Mouse (Mus musculus): ENCODE measurements at regions not wholly inside any gene's neighbourhood (a gene's known extent, or its start where the extent isn't known, plus 50 kb on each side); places are given as distances from the start of the nearest gene placed in this dataset.

DNA sequence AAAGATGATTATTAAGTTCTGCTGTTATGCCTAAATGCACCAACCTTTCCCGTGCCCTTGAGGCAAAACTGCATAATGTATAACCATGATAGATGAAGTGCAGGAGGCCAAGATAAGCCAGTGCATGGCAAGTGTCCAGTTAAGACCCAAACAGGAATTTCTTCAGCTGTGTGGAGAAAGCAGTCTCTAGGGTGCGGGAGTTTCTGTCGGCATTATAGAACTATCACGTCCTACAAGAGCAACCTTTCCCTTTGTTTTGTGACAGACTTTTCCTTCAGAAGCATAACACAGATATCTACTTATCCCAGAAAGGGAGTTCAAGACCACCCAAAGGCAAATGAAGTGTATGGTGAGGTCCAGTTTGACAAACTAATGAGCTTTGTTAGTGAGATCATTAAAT is 560.1 kb upstream of the Cdh18 start:
- no peak overlapping the region for H3K4me2 ChIP-seq
- 89% methylated on average over 4 of the region's 4 CpGs for WGBS
- H3K27ac ChIP-seq (replicated peaks), result no peak overlapping the region
- no peaks in the 10 kb centered on the region for H3K27me3 ChIP-seq
- no peaks in the 10 kb centered on the region for H3K4me1 ChIP-seq (replicated peaks)
- H3K36me3 ChIP-seq, result no peaks in the 10 kb centered on the region
- no peak overlapping the region for H3K9ac ChIP-seq
- no peak overlapping the region for H3K4me3 ChIP-seq
- no peaks in the 10 kb centered on the region for H3K9me3 ChIP-seq
- ATAC-seq (ENCODE audit: low FRiP score, low read depth), result no peak

DNA sequence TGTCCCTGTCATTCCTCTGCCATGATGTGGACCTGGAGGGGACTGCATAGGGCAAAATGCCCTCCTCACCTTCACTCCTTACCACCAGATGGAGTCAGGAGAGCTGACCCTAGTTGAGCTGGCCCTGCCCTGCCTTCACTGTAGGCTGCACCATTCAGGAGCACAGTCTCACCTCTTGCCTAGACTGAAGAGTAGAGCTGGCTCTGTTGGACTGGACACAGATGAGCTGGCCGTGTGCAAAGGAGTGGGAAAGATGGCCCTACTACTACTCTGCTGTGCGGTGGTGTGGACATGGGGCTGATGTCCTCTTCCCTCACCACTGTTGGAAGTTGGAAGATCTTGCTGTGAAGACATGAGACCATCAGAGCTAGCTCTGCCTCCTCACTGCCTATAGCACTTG is 555.5 kb upstream of the Cdh18 start:
- H3K36me3 ChIP-seq, result no peaks in the 10 kb centered on the region
- no peak for ATAC-seq (ENCODE audit: low FRiP score, low read depth)
- no peaks in the 10 kb centered on the region for H3K27me3 ChIP-seq
- 87% methylated on average over 2 of the region's 2 CpGs for WGBS
- no peaks in the 10 kb centered on the region for H3K4me1 ChIP-seq (replicated peaks)
- no peaks in the 10 kb centered on the region for H3K9me3 ChIP-seq
- H3K27ac ChIP-seq (replicated peaks), result no peak overlapping the region
- H3K9ac ChIP-seq, result no peak overlapping the region
- no peak overlapping the region for H3K4me3 ChIP-seq
- H3K4me2 ChIP-seq, result no peak overlapping the region

DNA sequence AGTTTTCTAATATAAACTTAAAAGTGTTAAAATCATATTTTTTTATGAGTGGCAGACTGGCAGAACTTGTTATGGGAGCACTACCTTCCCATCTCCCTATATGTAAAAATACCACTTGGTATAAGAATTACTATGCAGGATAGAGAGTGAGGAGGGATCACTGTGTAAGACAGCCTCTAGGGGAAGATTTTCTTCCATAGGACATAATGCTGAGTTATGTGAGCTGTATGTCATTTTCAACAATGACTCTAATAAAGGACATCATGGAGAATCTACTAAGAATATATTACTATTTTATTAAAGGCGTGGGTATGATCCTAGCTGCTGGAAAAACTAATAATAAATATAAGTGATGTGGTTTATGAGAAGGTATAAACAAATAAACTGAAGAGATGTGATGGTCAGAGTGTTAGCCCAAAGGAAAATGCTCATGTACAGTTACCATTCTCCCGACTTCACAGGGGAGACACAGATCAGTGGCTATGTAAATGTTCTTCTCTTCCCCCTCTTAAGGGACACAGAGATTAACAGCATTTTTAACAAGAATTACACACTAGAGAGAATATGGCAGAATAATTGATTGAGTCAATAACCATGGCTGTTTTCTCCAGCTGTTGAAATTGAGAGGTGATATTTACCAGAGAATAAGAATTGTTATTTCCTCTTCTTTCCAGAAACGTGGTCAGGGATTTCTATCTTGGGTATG is 553.5 kb upstream of the Cdh18 start:
- no peak overlapping the region for H3K27ac ChIP-seq (replicated peaks)
- WGBS, result 55% methylated on average over 3 of the region's 3 CpGs
- no peak overlapping the region for H3K9ac ChIP-seq
- no peak overlapping the region for H3K4me3 ChIP-seq
- H3K36me3 ChIP-seq, result no peaks in the 10 kb centered on the region
- ATAC-seq (ENCODE audit: low FRiP score, low read depth), result no peak; the same call in 1 of the 2 replicates
- H3K4me1 ChIP-seq (replicated peaks), result no peaks in the 10 kb centered on the region
- no peaks in the 10 kb centered on the region for H3K9me3 ChIP-seq
- no peak overlapping the region for H3K4me2 ChIP-seq
- H3K27me3 ChIP-seq, result no peaks in the 10 kb centered on the region

DNA sequence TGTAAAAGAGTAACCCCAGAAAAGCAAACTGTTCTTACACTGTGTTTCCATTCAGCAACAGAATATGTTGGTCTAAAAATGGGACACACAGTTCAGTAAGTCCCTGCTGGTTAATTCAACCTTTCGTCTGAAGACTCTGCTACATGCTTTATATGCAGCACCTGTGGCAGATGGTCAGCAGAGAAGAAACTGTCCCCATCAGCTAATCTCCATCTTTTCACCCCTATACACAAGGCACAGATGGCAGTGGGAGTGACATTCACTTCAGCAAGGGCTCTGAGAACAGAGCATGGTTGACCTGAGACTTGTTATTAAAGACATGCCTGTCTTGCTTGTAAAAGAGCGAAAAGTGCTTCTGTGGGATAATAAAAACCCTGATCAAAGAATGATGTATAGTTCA is 528.8 kb upstream of the Cdh18 start:
- no peaks in the 10 kb centered on the region for H3K36me3 ChIP-seq
- no peak overlapping the region for H3K4me3 ChIP-seq
- WGBS, result 56% methylated on average over 2 of the region's 2 CpGs
- no peak overlapping the region for H3K9ac ChIP-seq
- H3K4me1 ChIP-seq (replicated peaks), result no peaks in the 10 kb centered on the region
- H3K9me3 ChIP-seq, result no peaks in the 10 kb centered on the region
- H3K27me3 ChIP-seq, result no peaks in the 10 kb centered on the region
- no peak overlapping the region for H3K4me2 ChIP-seq
- H3K27ac ChIP-seq (replicated peaks), result no peak overlapping the region
- ATAC-seq (ENCODE audit: low FRiP score, low read depth), result no peak

DNA sequence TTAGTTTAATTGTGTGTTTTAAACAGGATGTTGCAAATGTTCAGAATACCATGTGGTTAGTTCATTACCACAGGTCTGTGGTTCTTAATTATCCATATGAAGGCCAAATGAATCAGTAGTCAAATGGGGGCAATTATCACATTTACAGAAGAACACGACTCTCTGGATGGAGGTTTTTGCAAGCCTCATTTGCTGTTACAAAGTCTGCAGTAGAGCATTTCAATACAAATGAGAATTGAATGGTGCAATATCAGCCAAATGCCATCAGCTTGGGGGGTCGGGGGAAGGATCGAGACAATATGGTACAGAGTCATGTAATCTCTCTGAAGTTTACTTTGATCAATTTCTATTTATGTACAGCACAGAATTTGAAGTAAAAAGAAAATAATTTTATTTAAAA is 518.6 kb upstream of the Cdh18 start:
- no peaks in the 10 kb centered on the region for H3K9me3 ChIP-seq
- H3K4me1 ChIP-seq (replicated peaks), result no peaks in the 10 kb centered on the region
- no peaks in the 10 kb centered on the region for H3K27me3 ChIP-seq
- H3K9ac ChIP-seq, result no peak overlapping the region
- no peaks in the 10 kb centered on the region for H3K36me3 ChIP-seq
- H3K4me3 ChIP-seq, result no peak overlapping the region
- ATAC-seq (ENCODE audit: low FRiP score, low read depth), result no peak
- no peak overlapping the region for H3K27ac ChIP-seq (replicated peaks)
- 51% methylated on average over 3 of the region's 3 CpGs for WGBS
- no peak overlapping the region for H3K4me2 ChIP-seq

DNA sequence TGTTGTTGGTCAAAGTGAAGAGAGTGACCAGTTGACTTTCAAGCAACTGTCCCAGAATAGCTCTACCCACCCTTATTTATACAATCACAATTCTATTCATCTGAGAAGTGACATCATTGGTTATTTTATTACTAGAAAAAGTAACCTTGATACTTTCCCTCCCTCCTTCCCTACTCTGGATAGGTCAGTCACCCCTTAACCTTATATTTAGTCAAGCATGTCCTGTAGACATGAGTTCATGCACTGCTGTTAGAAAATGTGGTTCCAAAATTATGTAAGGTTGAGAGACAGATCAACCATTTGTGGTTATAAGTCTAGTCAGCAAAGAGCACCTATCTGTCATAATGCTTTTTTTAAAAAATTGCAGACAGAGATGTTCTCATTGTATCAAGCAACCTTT is 502.4 kb upstream of the Cdh18 start:
- Histone ChIP-seq H3K9me3 (no peaks in the 10 kb centered on the region), H3K4me1 (replicated peaks) (no peaks in the 10 kb centered on the region), H3K4me3 (no peak overlapping the region), H3K36me3 (no peaks in the 10 kb centered on the region), H3K9ac (no peak overlapping the region), H3K4me2 (no peak overlapping the region), H3K27me3 (no peaks in the 10 kb centered on the region), H3K27ac (replicated peaks) (no peak overlapping the region)
- ATAC-seq (ENCODE audit: low FRiP score, low read depth), result no peak

DNA sequence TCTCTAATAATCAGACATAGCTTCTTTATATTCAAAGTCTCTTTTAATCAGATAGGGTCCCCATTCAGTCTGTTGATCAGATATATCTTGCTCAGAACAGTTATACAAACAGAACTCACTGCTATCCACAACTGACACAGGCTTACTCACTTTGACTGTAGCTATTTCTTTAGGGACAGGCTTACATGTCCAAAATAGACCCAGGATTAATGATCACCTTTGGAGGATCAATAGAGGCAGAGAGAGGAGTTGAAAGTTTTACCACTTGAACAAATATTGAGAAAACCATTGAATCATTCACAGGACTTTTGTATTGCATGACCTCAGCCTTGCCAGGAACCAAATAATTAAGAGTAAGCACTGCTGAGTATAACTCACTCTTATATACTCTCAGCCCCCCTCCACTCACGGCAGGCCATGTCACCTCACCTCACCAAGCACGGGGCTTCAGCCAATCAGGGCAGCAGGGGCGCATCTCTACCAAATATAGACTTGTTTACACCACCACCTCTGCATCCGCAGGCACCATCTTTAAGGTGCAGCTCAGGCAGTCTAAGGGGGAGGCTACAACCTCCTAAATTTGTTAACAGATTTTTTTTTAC is 501.8 kb upstream of the Cdh18 start:
- Histone ChIP-seq H3K4me2 (no peak overlapping the region), H3K4me3 (no peak overlapping the region), H3K4me1 (replicated peaks) (no peaks in the 10 kb centered on the region), H3K27me3 (no peaks in the 10 kb centered on the region), H3K9me3 (no peaks in the 10 kb centered on the region), H3K9ac (no peak overlapping the region), H3K27ac (replicated peaks) (no peak overlapping the region), H3K36me3 (no peaks in the 10 kb centered on the region)
- no peak for ATAC-seq (ENCODE audit: low FRiP score, low read depth)
- 85% methylated on average over 4 of the region's 4 CpGs for whole genome bisulfite sequencing

DNA sequence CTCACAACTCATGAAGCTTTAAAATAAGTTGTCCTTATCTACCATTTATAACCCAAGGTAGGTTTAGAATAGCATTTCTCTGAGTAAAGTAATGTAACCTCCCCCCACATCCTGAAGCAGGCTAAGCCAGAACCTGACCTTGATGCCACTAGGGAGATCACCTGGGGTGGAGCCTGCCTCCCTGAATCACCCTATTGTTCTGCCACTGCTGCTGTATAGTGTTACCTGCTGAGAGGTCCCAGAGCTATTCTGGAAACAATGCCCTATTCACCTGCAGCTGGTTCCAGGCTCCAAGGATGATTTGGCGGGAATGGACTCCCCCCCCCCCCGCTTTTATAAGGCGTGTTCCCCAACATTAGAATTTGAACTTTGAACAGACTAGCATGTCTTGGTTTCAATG is 462.0 kb upstream of the Cdh18 start:
- no peaks in the 10 kb centered on the region for H3K27me3 ChIP-seq
- ATAC-seq (ENCODE audit: low FRiP score, low read depth), result no peak
- H3K4me2 ChIP-seq, result no peak overlapping the region
- 70% methylated on average over 3 of the region's 3 CpGs for WGBS
- no peak overlapping the region for H3K27ac ChIP-seq (replicated peaks)
- H3K4me1 ChIP-seq (replicated peaks), result no peaks in the 10 kb centered on the region
- H3K9me3 ChIP-seq, result no peaks in the 10 kb centered on the region
- no peak overlapping the region for H3K9ac ChIP-seq
- no peak overlapping the region for H3K4me3 ChIP-seq
- no peaks in the 10 kb centered on the region for H3K36me3 ChIP-seq

DNA sequence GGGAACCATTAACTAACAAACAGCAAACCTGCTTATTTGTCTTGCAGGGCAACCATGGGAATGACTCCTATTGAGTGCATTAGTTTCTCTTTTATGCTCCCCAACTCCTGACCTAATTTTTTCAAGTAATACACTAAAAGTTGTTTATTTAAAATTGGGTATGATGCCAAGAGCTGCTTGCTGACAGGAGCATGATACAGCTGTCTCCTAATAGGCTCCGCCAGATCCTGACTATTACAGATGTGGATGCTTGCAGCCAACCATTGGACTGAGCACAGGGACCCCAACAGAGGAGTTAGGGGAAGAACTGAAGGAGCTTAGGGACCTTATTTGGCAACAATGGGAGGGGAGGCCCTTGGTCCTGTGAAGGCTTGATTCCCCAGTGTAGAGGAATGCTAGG is 427.1 kb upstream of the Cdh18 start:
- H3K4me3 ChIP-seq, result no peak overlapping the region
- H3K27me3 ChIP-seq, result no peaks in the 10 kb centered on the region
- no peak overlapping the region for H3K4me2 ChIP-seq
- 93% methylated on average over 1 of the region's 1 CpGs for whole genome bisulfite sequencing
- no peak for ATAC-seq (ENCODE audit: low FRiP score, low read depth)
- no peak overlapping the region for H3K27ac ChIP-seq (replicated peaks)
- H3K4me1 ChIP-seq (replicated peaks), result no peaks in the 10 kb centered on the region
- H3K36me3 ChIP-seq, result no peaks in the 10 kb centered on the region
- H3K9me3 ChIP-seq, result no peaks in the 10 kb centered on the region
- no peak overlapping the region for H3K9ac ChIP-seq

DNA sequence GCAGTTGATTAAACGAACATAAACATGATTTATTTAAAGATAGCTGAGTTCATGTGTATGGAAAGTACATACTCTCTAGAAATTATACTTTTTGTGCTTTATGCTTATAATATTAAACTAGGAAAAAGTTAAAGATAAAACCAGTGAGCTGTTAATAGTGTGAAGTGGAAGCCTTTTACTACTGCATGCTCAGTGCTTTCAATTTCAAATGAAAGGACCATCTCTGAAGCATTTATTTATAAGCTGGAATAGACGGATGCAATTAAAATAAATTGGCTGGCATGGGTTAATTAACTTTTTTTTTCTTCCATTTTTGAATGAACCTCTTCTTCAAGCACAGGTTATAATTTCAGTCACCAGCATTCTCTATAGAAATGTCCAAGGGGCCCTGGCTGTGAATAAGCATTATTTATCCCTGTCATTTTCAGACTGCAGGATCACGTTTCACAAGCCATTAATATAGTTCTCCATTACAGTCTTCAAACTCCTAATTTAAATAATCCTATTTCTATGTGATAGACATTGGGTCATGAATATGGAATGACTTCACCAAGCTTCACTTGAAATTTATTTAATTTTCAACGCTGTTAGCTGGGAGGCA is 396.8 kb upstream of the Cdh18 start:
- no peak for ATAC-seq (ENCODE audit: low FRiP score, low read depth)
- no peak overlapping the region for H3K9ac ChIP-seq
- 62% methylated on average over 4 of the region's 4 CpGs for WGBS

DNA sequence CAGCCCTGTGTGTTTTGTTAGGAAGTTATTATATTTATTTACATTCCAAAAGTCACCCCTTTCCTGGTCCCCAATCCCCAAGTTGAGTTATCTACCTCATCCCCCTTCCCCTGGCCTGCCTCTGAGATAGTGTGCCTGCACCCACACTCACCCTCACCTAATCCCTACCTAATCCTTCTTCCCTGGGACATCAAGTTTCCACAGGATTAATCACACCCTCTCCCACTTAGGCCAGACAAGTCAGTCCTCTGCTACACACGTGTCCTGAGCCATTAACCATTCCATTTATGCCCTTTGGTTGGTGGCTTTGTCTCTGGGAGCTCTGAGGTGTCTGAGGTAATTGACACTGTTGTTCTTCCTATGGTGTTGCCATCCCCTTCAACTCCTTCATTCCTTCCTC is 396.1 kb upstream of the Cdh18 start:
- Histone ChIP-seq H3K27ac (replicated peaks) (no peak overlapping the region), H3K9me3 (no peaks in the 10 kb centered on the region), H3K9ac (no peak overlapping the region), H3K27me3 (no peaks in the 10 kb centered on the region), H3K36me3 (no peaks in the 10 kb centered on the region), H3K4me2 (no peak overlapping the region), H3K4me1 (replicated peaks) (no peaks in the 10 kb centered on the region), H3K4me3 (no peak overlapping the region)
- no peak; the same call in 1 of the 2 replicates for ATAC-seq (ENCODE audit: low FRiP score, low read depth)
- 34% methylated on average over 1 of the region's 1 CpGs for WGBS

More for the DNA sequence above, 396.8 kb upstream of the Cdh18 start:
- Histone ChIP-seq H3K36me3 (no peaks in the 10 kb centered on the region), H3K27me3 (no peaks in the 10 kb centered on the region), H3K27ac (replicated peaks) (no peak overlapping the region), H3K4me3 (no peak overlapping the region), H3K4me2 (no peak overlapping the region), H3K9me3 (no peaks in the 10 kb centered on the region), H3K4me1 (replicated peaks) (no peaks in the 10 kb centered on the region)

DNA sequence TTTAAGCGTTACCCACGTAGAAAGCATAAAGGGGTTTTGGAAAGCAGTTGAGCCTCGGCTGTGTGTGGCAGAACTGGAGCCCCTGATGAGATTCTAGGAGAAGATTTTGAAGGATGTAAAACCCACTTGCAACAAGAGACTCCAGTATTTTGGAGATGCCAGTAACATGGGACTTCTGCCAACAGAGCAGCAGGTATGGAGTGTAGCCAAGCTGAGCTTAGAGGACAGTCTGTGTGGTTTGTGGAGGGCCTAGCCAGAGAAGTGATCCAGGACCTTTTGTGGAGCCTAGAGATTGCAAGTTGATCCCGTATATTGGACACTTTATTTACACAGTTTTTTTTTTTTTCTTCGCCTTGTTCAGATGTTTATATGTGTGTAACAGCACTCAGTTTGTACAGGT is 378.5 kb upstream of the Cdh18 start:
- no peak for ATAC-seq (ENCODE audit: low FRiP score, low read depth)
- 68% methylated on average over 5 of the region's 5 CpGs for WGBS
- no peak overlapping the region for H3K4me2 ChIP-seq
- no peak overlapping the region for H3K4me3 ChIP-seq
- H3K27me3 ChIP-seq, result no peaks in the 10 kb centered on the region
- H3K36me3 ChIP-seq, result no peaks in the 10 kb centered on the region
- H3K9ac ChIP-seq, result no peak overlapping the region
- H3K27ac ChIP-seq (replicated peaks), result no peak overlapping the region
- no peaks in the 10 kb centered on the region for H3K9me3 ChIP-seq
- no peaks in the 10 kb centered on the region for H3K4me1 ChIP-seq (replicated peaks)

Data from hindbrain, embryonic 15.5 days (tissue).